Mouse (Mus musculus) intestine, embryonic 16.5 days (tissue): Measurements from ENCODE around the gene Ctsf. TPM values are rescaled to one million over a fixed set of nuclear protein-coding genes. Genes with fewer than 3 reads are reported as not detected.
A peak's percentile ranks its signal among the peaks of the same experiment; 100 is the strongest.
"Not testable (repeated sequence)": the region's sequence is repeated elsewhere in the genome, so short reads cannot be mapped to it uniquely, and the experiment has no call there.

Experiments used
- ATAC-seq: fragments of 200-750 bp; cut with Nextera tagmentation; 2 replicates; pipeline ENCODE4 v1.8.0; 2017; ENCODE audit warnings: moderate TSS enrichment, moderate library complexity
- H3K27ac ChIP-seq: fragments of 300-500 bp; sonication (generic); 2 replicates; pipeline ENCODE4 v1.5.1; 2014; ENCODE audit warnings: mild to moderate bottlenecking, low read length
- H3K27me3 ChIP-seq: fragments of 300-500 bp; sonication (generic); replicated peaks from 2 replicates; pipeline ENCODE4 v1.6.1; 2014; ENCODE audit warnings: low read length, control low read depth, mixed read lengths; ENCODE audit not compliant: control insufficient read depth, insufficient read depth
- H3K36me3 ChIP-seq: fragments of 300-500 bp; sonication (generic); 2 replicates; pipeline ENCODE4 v1.6.1; 2014; ENCODE audit warnings: low read length, control low read depth; ENCODE audit not compliant: control insufficient read depth, insufficient read depth
- H3K4me1 ChIP-seq: fragments of 300-500 bp; sonication (generic); 2 replicates; pipeline ENCODE4 v1.6.1; 2014; ENCODE audit warnings: low read length, control low read depth, mixed read lengths; ENCODE audit not compliant: control insufficient read depth, insufficient read depth
- H3K4me2 ChIP-seq: fragments of 300-500 bp; sonication (generic); 2 replicates; pipeline ENCODE4 v1.6.1; 2014; ENCODE audit warnings: low read depth, low read length, control low read depth
- H3K4me3 ChIP-seq: fragments of 300-500 bp; sonication (generic); 2 replicates; pipeline ENCODE4 v1.5.1; 2014; ENCODE audit warnings: mild to moderate bottlenecking, low read length
- H3K9ac ChIP-seq: fragments of 300-500 bp; sonication (generic); 2 replicates; pipeline ENCODE4 v1.6.1; 2014; ENCODE audit warnings: low read depth, low read length
- H3K9me3 ChIP-seq: fragments of 300-500 bp; sonication (generic); 2 replicates; pipeline ENCODE4 v1.6.1; 2016; ENCODE audit warnings: low read length, control low read depth; ENCODE audit not compliant: control insufficient read depth
- WGBS: fragments of 180-500 bp; shearing (Covaris S2); extraction: QIAGEN DNeasy Blood & Tissue Kit; methylation state at CpG from one replicate; pipeline ENCODE4 v1.1.7; 2014; 5-methylcytosine and 5-hydroxymethylcytosine counted together
- polyA plus RNA-seq: library from polyadenylated mRNA; unstranded; fragments of >200 nt; fragmentation: Nextera tagmentation; extraction: Ambion mirVana; gene quantifications from 2 replicates; pipeline ENCODE4 v1.2.1, GENCODE M21; 2015

The Ctsf gene
- polyA plus RNA-seq, 1 experiment from 2014 or later: 26.3 TPM

- ATAC-seq, H3K27ac ChIP-seq, H3K4me3 ChIP-seq, H3K9me3 ChIP-seq, H3K9ac ChIP-seq, H3K27me3 ChIP-seq, H3K36me3 ChIP-seq, H3K4me1 ChIP-seq, H3K4me2 ChIP-seq: not testable (repeated sequence)
- WGBS: 77% methylated on average over 1 of the region's 1 CpGs
These were observed 19.7 kb downstream of the Ctsf start for GRCm38 (mm10) chr19:4874613-4875012.

DNA sequence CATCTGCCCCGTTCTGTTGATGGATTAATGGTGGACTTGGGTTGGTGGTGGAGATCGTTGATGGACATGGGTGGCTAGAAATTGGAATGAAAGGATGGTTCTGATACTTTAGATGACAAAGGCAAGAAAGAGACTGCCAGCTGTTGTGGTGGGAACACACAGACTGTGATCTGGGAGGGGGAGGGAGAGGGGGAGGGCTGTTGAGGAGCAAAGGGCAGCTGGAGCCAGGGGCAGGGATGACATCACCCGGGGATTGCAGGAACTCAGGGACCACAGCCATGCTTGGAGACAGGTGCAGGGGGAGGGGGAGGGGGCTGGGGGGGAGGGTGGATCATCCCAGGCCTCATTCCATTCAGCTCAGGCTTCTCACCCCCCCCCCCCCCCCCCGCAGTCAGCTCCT, 21.3 kb downstream of the Ctsf start:
- Histone ChIP-seq H3K9me3 (no peaks in the 10 kb centered on the region), H3K9ac (no peak overlapping the region), H3K27me3 (peaks cover 2% of the 10 kb centered on the region; the same call in 1 of the 2 replicates), H3K36me3 (no peaks in the 10 kb centered on the region), H3K27ac (no peak overlapping the region), H3K4me1 (peaks cover 8% of the 10 kb centered on the region), H3K4me3 (no peak overlapping the region), H3K4me2 (no peak overlapping the region)
- 65% methylated on average over 2 of the region's 4 CpGs for WGBS
- ATAC-seq: no peak

DNA sequence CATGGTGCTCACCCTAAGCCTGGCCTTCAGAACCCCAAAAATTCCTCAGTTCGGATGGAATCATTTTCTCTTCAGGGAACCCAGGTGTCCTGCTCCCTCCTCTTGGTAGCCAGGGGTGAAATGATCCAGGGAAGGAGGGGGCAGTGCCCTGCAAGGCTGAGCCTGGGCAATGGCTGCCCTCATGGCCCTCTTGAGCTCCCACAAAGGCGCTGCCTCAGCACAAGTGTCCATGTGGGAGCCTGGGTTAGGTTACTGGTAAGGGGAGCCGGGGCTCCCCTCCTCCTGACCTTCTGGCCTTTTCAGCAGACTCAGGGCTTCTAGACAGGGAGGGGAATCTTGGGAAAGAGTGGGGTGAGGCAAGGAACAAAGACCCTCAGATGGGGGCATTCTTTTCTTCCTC, 21.8 kb downstream of the Ctsf start:
- H3K36me3 ChIP-seq: no peaks in the 10 kb centered on the region
- 62% methylated on average over 3 of the region's 3 CpGs for WGBS
- no peak overlapping the region for H3K4me3 ChIP-seq
- ATAC-seq: no peak
- H3K4me2 ChIP-seq: no peak overlapping the region
- no peak overlapping the region for H3K27ac ChIP-seq
- no peaks in the 10 kb centered on the region for H3K9me3 ChIP-seq
- H3K9ac ChIP-seq: no peak overlapping the region
- peaks cover 8% of the 10 kb centered on the region for H3K4me1 ChIP-seq
- peaks cover 2% of the 10 kb centered on the region; the same call in 1 of the 2 replicates for H3K27me3 ChIP-seq

- no peaks in the 10 kb centered on the region for H3K36me3 ChIP-seq
- H3K9me3 ChIP-seq: no peaks in the 10 kb centered on the region
- peak within 1 kb of the TSS; percentile 92 for H3K4me2 ChIP-seq
- 2% methylated on average over 17 of the region's 17 CpGs for WGBS
- peak within 1 kb of the TSS; percentile 100 for H3K4me3 ChIP-seq
- H3K4me1 ChIP-seq: peaks cover 8% of the 10 kb centered on the region
- peak; percentile 29 for ATAC-seq
- H3K27ac ChIP-seq: peak within 1 kb of the TSS; percentile 35
- peak within 1 kb of the TSS; percentile 91 for H3K9ac ChIP-seq
- peaks cover 2% of the 10 kb centered on the region; the same call in 1 of the 2 replicates for H3K27me3 ChIP-seq
These were observed 22.9 kb downstream of the Ctsf start, which contains the start of gene Actn3 for GRCm38 (mm10) chr19:4877785-4878184. Actn3 (minus strand) TSS chr19:4877909.

DNA sequence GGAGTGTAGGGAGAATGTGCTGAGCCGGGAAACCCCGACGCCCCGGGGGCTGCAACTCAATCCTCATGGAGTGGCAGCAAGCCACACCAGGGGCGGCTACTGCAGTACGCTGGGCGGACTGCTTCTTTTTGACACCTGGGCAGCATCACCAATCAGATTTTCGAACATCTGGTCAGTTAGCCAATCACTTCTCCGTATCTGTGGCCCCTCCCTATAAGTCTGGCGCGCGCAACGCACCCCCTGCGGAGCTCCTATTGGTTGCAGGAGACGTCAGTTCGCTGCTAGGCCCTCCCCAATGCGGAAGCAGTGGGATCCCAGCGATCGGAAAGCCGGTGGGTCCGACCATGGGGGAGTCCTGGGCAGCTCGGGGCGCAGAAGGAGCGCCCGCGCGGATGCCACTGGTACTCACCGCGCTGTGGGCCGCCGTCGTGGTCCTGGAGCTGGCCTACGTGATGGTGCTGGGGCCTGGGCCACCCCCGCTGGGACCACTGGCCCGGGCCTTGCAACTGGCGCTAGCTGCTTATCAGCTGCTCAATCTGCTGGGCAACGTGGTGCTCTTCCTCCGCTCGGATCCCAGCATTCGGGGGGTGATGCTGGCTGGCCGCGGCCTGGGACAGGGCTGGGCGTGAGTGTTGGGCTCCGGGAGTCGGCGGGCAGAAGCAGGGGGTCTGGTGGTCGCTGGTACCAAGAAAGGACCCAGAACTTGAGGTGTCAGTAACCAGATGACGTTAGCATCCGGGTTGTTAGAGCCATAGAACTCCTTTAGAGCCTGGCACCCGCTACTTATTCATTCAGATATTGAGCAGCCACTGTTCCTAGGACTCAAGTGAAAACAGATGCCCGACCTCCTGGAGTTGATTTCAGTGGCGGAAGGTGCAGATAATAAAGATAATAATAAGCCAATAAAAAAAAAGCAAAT, 23.7 kb downstream of the Ctsf start, which contains the start of gene Zdhhc24:
Gene Zdhhc24, plus strand, starts transcription at position 264 of the 919 bp plus-strand sequence.
- Histone ChIP-seq H3K27me3 (peaks cover 2% of the 10 kb centered on the region; the same call in 1 of the 2 replicates), H3K27ac (peak within 1 kb of the TSS; percentile 35), H3K9me3 (no peaks in the 10 kb centered on the region), H3K4me3 (peak within 1 kb of the TSS; percentile 100), H3K9ac (peak within 1 kb of the TSS; percentile 91), H3K4me2 (peak within 1 kb of the TSS; percentile 92), H3K4me1 (peaks cover 8% of the 10 kb centered on the region), H3K36me3 (no peaks in the 10 kb centered on the region)
- WGBS: under 1% methylated on average over 52 of the region's 52 CpGs
- ATAC-seq: peak; percentile 100

- H3K9me3 ChIP-seq: no peaks in the 10 kb centered on the region
- H3K27ac ChIP-seq: no peak overlapping the region
- H3K9ac ChIP-seq: peak overlapping the region; percentile 91
- H3K27me3 ChIP-seq: peaks cover 2% of the 10 kb centered on the region; the same call in 1 of the 2 replicates
- 61% methylated on average over 10 of the region's 10 CpGs for WGBS
- peaks cover 8% of the 10 kb centered on the region for H3K4me1 ChIP-seq
- no peak for ATAC-seq
- no peaks in the 10 kb centered on the region for H3K36me3 ChIP-seq
- peak overlapping the region; percentile 92 for H3K4me2 ChIP-seq
- peak overlapping the region; percentile 100 for H3K4me3 ChIP-seq
These were observed 24.4 kb downstream of the Ctsf start for GRCm38 (mm10) chr19:4879324-4879703.

- H3K4me2 ChIP-seq: no peak overlapping the region
- no peaks in the 10 kb centered on the region for H3K27me3 ChIP-seq
- no peaks in the 10 kb centered on the region for H3K36me3 ChIP-seq
- H3K9ac ChIP-seq: no peak overlapping the region
- 89% methylated on average over 4 of the region's 4 CpGs for WGBS
- no peaks in the 10 kb centered on the region for H3K9me3 ChIP-seq
- H3K27ac ChIP-seq: no peak overlapping the region
- no peak for ATAC-seq
- no peaks in the 10 kb centered on the region for H3K4me1 ChIP-seq
- H3K4me3 ChIP-seq: no peak overlapping the region
These were observed 29.0 kb downstream of the Ctsf start for GRCm38 (mm10) chr19:4883961-4884360.

GRCm38 (mm10) chr19:4889791-4890190, 34.9 kb downstream of the Ctsf start:
- ATAC-seq: no peak
- Histone ChIP-seq H3K9me3 (no peaks in the 10 kb centered on the region), H3K4me1 (no peaks in the 10 kb centered on the region), H3K4me3 (no peak overlapping the region), H3K4me2 (no peak overlapping the region), H3K27me3 (no peaks in the 10 kb centered on the region), H3K27ac (no peak overlapping the region), H3K36me3 (no peaks in the 10 kb centered on the region), H3K9ac (no peak overlapping the region)
- WGBS: 84% methylated on average over 10 of the region's 10 CpGs

DNA sequence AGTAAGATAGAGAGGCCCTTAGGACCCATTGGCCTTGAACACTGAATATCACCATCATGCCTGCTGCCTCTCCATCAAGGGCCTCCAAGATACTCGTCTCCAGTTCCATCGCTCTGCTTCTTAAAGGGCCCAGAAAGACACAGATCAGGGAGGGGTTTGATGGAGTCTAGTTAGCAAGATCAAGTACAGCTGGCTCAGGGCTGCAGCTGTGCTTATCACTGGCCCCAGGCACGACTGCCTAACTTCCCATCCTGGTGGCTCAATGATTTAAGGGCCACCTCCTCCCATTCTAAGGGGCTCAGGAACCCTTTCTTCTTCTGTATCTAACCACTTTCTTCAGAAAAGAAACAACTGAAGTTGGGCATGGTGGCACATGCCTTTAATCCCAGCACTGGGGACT, 36.9 kb downstream of the Ctsf start:
- 88% methylated on average over 3 of the region's 3 CpGs for WGBS
- H3K4me3 ChIP-seq: no peak overlapping the region
- no peaks in the 10 kb centered on the region for H3K36me3 ChIP-seq
- no peak for ATAC-seq
- H3K9me3 ChIP-seq: no peaks in the 10 kb centered on the region
- no peak overlapping the region for H3K4me2 ChIP-seq
- no peak overlapping the region for H3K9ac ChIP-seq
- H3K4me1 ChIP-seq: no peaks in the 10 kb centered on the region
- H3K27ac ChIP-seq: no peak overlapping the region
- H3K27me3 ChIP-seq: no peaks in the 10 kb centered on the region
